ENCODE assay signal across 11 mouse cellular contexts in the genomic region with DNA sequence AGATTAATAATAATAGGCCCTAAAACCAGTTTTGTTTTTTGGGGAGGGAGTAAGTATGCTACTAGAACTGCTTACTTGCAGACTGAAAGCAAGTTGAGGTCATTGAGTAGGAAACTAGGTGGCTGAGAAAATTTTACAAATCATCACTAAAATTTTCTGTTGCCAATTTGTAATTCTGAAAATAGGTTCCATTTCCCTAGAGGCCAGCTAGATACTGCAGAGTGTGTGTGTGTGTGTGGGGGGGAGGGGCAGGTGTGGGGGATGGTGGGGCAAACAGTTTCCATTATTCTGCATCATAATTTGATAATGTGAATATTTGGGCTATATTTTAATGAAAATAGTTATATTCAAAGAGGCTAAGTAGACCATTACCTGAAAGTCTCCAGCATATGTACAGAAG.
"Had no signal": no experiment of that assay in that cellular context is flagged by ENCODE, and none has a peak within 500 bp of the region (broad histone marks: within the 10 kb centered on the region; RNA-seq: fewer than 3 reads in every experiment).

No protein-coding gene starts in this region.

- H3K27ac ChIP-seq: kidney, embryonic 15.5 days; limb, embryonic 13.5 days; liver, embryonic 14.5 days had no signal

- ATAC-seq: intestine, embryonic 16.5 days had no signal

- DNase-seq: kidney, adult 2 months; kidney, postnatal 14 days; left cerebral cortex, postnatal 4 days; lung, adult 18-20 months; right cerebral cortex, adult 18-20 months; thymus, adult 18-20 months; thymus, postnatal 25 days had no signal

- H3K36me3 ChIP-seq: kidney, embryonic 15.5 days; limb, embryonic 13.5 days had no signal

- H3K9me3 ChIP-seq: kidney, embryonic 15.5 days; limb, embryonic 13.5 days had no signal

- H3K27me3 ChIP-seq: kidney, embryonic 15.5 days; limb, embryonic 13.5 days had no signal

- H3K9ac ChIP-seq: kidney, embryonic 15.5 days; limb, embryonic 13.5 days; liver, embryonic 14.5 days had no signal

- H3K4me3 ChIP-seq: kidney, embryonic 15.5 days; limb, embryonic 13.5 days had no signal

- H3K4me1 ChIP-seq: kidney, embryonic 15.5 days; limb, embryonic 13.5 days had no signal

- H3K4me2 ChIP-seq: kidney, embryonic 15.5 days; limb, embryonic 13.5 days had no signal
